ENCODE assay signal across 21 mouse cellular contexts in the genomic region with DNA sequence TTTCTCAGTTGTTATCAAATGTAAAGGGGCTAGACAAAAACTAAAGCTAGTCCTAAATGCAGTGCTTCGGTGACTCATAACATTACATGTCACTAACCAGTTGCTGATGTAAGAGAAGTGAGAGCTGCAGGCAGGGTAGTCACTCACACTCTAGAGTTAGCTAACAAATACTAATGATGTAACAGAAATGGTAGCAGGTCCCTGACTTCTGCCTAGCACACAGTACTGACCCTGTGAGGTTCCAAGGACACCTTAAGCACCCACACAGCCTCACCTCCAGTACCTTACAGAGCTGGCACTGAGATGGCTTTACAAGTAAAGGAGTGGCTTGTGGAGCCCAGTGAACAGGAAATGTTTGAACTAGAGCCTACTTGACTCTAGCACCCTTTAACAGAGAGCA.
"Had no signal": no experiment of that assay in that cellular context is flagged by ENCODE, and none has a peak within 500 bp of the region (broad histone marks: within the 10 kb centered on the region; RNA-seq: fewer than 3 reads in every experiment).

No protein-coding gene starts in this region.

- H3K4me1 ChIP-seq: limb, embryonic 10.5 days; limb, embryonic 13.5 days; liver, embryonic 13.5 days; midbrain, embryonic 12.5 days; midbrain, embryonic 15.5 days; neural tube, embryonic 13.5 days had no signal

- H3K4me3 ChIP-seq: layer of hippocampus, adult 2 months; limb, embryonic 10.5 days; limb, embryonic 13.5 days; liver, embryonic 13.5 days; midbrain, embryonic 12.5 days; midbrain, embryonic 15.5 days; neural tube, embryonic 13.5 days had no signal

- DNase-seq: kidney, adult 18-20 months; kidney, adult 9 months; kidney, postnatal 14 days; layer of hippocampus, adult 9-11 months; liver; liver, embryonic 13.5 days; liver, postnatal 0 days; retina, postnatal 1 day; right cerebral cortex, postnatal 25 days; spleen, adult 18-20 months; thymus, adult 18-20 months; thymus, postnatal 36 days had no signal

- ATAC-seq: inflammation-experienced regulatory T-cells, adult 6 months; intestine, embryonic 16.5 days; liver, postnatal 0 days; midbrain, embryonic 15.5 days had no signal

- H3K36me3 ChIP-seq: limb, embryonic 10.5 days; limb, embryonic 13.5 days; liver, embryonic 13.5 days; midbrain, embryonic 12.5 days; midbrain, embryonic 15.5 days; neural tube, embryonic 13.5 days had no signal

- H3K9me3 ChIP-seq: limb, embryonic 10.5 days; limb, embryonic 13.5 days; liver, embryonic 13.5 days; midbrain, embryonic 12.5 days; midbrain, embryonic 15.5 days; neural tube, embryonic 13.5 days had no signal

- H3K27me3 ChIP-seq: limb, embryonic 13.5 days; liver, embryonic 13.5 days; midbrain, embryonic 12.5 days; midbrain, embryonic 15.5 days; neural tube, embryonic 13.5 days had no signal

- H3K9ac ChIP-seq: limb, embryonic 13.5 days; liver, embryonic 13.5 days; liver, postnatal 0 days; midbrain, embryonic 12.5 days; midbrain, embryonic 15.5 days; neural tube, embryonic 13.5 days had no signal

- H3K4me2 ChIP-seq: limb, embryonic 13.5 days; liver, embryonic 13.5 days; midbrain, embryonic 12.5 days; midbrain, embryonic 15.5 days; neural tube, embryonic 13.5 days had no signal

- H3K27ac ChIP-seq: layer of hippocampus, adult 2 months; limb, embryonic 10.5 days; limb, embryonic 13.5 days; liver, embryonic 13.5 days; macrophage; midbrain, embryonic 12.5 days; midbrain, embryonic 15.5 days; neural tube, embryonic 13.5 days had no signal
